Mouse (Mus musculus) brain, embryonic 14.5 days (tissue): ENCODE measurements around the gene Ptpn7. TPM values are rescaled to one million over a fixed set of nuclear protein-coding genes. Genes with fewer than 3 reads are reported as not detected.
"Not testable (repeated sequence)": the region's sequence is repeated elsewhere in the genome, so short reads cannot be mapped to it uniquely, and the experiment has no call there.

ENCODE experiments used
- DNase-seq: peaks from one replicate; pipeline ENCODE4 v3.0.0-alpha.2; 2011; ENCODE audit warnings: low read depth
- CTCF ChIP-seq: fragments of 200-500 bp; IDR thresholded peaks from 2 replicates; pipeline ENCODE4 v1.5.1; 2012; ENCODE audit warnings: inconsistent platforms, mild to moderate bottlenecking, moderate library complexity, borderline replicate concordance; ENCODE audit not compliant: insufficient read depth, insufficient read length; ENCODE audit errors: extremely low read depth
- POLR2A ChIP-seq: fragments of 200-500 bp; IDR thresholded peaks from 2 replicates; pipeline ENCODE4 v1.6.1; 2012; ENCODE audit warnings: mild to moderate bottlenecking, inconsistent platforms, borderline replicate concordance; ENCODE audit not compliant: poor library complexity, insufficient read depth, insufficient read length, severe bottlenecking; ENCODE audit errors: extremely low read depth
- polyA plus RNA-seq: library from polyadenylated mRNA; depleted of rRNA; stranded (reverse); fragments of >200 nt; gene quantifications from 2 replicates; pipeline ENCODE4 v1.2.3, GENCODE M21; 2012

Gene Ptpn7
- polyA plus RNA-seq, 1 experiment: 0.46 TPM

DNA sequence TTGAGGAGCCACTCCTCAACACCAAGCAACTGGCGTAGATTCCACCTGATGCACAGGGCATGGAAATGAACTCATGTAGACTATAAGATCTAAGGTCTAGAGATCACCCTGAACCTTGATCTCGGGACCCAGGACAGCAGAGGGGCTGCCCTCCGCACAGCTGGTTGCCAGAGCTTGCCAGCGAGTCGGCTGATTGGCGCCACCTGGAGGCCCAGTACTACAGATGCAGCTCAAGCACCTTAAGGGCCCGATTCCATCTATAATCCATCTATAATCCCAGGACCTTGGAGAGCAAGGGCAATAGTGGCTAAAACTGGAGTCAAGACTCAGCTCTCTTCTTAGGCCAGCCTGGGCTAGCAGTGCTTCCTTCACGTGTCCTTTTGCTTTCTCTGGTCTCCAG lies 26.5 kb upstream of the Ptpn7 start:
- DNase-seq: peak; percentile 80
- no peak for TF ChIP-seq POLR2A
- TF ChIP-seq CTCF: peak; percentile 82

GRCm38 (mm10) chr1:135108611-135109010 lies 23.9 kb upstream of the Ptpn7 start:
- TF ChIP-seq POLR2A: no peak
- peak; percentile 56; the same call in 1 of the 2 replicates for TF ChIP-seq CTCF
- DNase-seq: peak; percentile 29

DNA sequence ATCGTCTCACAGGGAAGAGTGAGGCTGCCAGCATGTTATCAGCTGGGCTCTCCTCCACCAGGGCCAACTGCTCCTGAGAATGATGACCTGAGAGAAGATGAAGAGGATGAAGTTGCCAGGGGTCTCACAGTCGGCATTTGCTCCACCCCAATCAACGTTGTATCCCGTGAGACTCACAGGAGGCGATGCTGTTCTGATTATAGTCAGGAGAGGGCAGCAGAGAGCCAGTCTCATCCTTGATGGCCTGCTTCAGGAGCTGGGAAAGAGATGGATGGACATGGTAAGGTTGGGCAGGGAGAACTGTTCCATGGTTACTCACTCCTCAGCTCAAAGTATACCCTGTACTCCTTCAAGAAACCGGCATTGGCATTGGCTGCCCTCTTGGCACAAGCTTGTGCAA lies 22.4 kb upstream of the Ptpn7 start:
- peak; percentile 89 for TF ChIP-seq CTCF
- no peak for TF ChIP-seq POLR2A
- peak; percentile 57 for DNase-seq

- DNase-seq: not testable (repeated sequence)
These were observed 21.2 kb upstream of the Ptpn7 start for GRCm38 (mm10) chr1:135111271-135111670.

DNA sequence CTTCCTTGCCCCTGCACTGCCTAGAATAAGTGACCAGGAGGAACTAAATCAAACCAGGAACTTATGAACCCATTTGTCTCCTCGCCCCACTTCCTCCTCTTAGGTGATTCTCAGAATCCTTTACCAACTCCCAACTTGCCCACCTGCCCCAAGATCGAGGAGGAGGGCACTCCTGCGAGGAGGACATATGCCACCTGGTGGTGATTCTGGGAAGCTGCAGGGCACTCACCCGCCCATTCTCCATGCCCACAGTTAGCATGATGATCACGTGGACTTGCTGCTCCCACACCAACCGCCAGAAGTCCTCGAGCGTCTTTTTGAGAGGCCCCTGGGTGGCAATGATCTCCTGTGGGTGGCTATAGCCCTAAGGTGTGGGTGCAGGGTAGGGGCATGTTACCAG lies 19.8 kb upstream of the Ptpn7 start:
- peak; percentile 91 for TF ChIP-seq CTCF
- no peak for TF ChIP-seq POLR2A
- DNase-seq: peak; percentile 58

DNA sequence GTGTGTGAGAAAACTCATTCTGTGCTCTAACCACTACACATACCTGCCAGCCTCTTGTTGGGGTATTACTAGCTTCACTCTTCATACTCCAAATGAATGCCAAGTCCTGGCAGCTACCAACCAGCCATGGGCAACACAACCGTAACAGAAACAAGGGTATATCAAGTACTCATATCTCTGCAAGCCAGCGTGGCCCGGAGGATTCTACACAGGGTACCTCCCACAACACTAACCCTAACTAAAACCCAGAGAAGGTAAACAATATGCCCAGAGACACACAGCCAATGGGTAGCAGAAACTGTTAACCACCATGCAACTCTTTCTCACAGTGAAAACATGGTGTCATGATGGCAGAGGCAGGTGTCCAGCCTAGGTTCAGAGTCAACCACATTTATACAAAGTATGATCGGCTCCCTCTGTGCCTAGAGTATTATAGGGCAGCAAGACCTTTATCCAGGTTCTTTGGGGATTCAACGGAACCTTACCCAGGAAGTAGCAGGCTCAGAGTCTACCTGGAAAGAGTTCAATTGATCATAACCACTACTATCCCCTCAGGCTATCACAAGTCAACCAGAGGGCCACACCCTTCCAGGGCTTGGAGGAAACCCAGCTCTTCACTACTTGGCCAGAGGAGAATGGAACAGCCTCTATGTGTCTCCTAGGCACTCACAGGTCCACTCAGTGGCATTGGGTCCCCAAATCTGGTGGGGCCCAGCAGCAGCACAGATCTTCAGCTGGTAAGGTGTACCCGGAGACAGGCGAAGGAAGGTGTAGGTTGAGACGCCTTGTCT lies 7.7 kb upstream of the Ptpn7 start:
- no peak for DNase-seq
- TF ChIP-seq POLR2A: no peak
- TF ChIP-seq CTCF: no peak

DNA sequence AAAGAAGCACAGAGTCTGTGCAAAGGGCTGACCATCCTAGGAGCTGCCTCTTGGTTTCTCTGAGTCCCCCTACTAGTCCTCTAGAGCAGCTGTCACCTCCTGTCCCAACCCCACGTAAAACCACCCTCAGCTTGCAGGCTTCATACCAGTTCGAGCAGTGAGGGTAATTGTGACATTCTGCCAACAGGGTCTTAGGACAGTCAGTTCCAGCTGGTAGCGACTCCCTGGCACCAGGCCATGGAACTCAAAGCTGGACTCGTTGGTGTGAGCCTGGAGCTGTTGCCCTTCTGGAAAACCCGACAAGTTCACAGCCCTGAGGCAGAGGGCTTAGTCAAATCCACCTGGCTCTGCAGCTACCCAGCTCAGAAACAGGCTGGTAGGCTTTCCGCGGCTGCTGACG lies 6.5 kb upstream of the Ptpn7 start:
- TF ChIP-seq CTCF (no peak), POLR2A (no peak)
- peak; percentile 55 for DNase-seq

DNA sequence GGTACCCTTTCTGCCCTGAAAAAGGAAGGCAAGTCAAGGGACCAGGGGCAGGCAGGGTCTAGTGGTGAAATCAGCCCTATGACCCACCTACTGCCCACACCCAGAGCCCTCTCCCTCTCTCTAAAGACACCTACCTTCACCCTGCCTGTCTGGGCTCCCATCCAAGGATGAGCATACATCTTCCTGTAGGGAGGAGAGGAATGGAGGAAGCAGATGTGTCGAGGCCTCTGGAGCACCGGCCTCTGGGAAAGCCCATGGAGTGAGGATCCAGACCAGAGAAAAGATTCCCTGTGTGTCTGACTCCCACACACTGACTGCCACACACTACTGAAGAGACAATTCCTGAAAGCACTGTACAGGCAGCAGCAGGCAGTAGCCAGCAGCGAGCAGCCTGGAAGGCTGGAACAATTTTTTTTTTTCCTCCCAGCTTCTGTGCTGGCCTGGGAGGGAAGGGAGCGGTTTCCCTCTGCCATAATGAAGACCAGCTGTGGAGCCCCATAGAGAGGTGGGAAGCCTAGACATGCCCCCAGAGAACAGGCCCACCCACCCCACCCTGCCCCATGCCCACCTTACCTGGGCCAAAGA lies 6.0 kb upstream of the Ptpn7 start:
- no peak for TF ChIP-seq POLR2A
- no peak for TF ChIP-seq CTCF
- no peak for DNase-seq

GRCm38 (mm10) chr1:135128011-135128441 lies 4.5 kb upstream of the Ptpn7 start:
- no peak for DNase-seq
- TF ChIP-seq POLR2A (no peak), CTCF (no peak)

GRCm38 (mm10) chr1:135128986-135129385 lies 3.5 kb upstream of the Ptpn7 start:
- no peak for DNase-seq
- TF ChIP-seq POLR2A (no peak), CTCF (no peak)

DNA sequence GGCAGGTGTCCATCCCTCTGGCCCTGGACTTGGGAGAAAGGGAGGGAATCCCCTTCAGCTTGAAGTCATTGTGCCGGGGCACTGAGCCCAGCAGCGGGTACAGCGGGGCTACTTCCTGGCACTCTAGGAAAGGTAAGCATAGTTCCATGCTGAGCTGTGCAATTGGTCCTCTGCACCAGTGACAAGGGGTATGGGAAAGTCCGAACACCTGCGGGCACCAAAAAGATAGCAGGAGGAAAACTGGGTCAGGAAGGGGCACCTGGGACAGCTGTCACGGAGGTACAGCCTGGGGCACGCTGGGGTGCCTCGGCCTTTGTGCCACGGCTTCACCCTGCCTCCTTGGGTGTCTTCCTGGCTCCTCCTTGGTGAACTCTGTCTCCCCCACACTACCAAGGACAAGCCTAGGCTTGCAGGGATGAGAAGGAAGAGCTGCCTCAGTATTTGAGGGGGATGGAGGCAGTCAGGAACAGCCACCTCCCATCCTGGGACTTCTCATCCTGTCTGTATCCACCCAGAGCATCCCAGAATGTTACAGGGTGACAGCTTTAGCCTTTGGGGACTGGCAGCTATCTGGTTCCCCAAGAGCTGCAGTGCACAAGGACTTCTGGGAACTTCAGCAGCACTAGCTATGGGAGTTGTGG lies 2.8 kb upstream of the Ptpn7 start:
- no peak for TF ChIP-seq CTCF
- no peak for TF ChIP-seq POLR2A
- no peak for DNase-seq

DNA sequence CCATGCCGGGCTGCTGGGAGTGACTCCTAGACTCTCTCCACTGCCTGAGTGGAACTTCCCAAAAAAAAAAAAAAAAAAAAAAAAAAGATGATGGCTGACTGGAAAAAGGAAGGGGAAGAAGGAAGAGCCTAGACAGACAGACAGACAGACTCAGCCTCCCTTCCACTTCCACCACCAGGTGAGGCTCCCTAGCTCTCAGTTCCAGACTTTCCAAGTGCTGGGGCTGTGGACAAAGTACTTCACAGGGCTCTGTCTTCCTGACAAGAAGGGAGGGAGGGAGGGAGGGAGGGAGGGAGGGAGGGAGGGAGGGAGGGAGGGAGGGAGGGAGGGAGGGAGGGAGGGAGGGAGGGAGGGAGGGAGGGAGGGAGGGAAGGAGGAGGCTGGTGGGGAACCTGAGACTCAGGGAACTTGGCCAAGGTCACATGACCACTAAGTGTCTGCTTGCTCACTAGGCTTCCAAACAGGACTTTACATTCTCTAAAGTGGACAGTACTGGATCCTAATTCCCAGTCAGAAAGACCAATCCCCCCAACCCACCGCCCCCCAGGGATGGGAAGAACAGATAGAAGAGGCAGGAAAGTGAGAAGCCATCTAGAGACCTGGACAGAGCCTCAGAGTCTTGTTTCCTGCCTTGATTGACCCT lies 2.0 kb upstream of the Ptpn7 start:
- TF ChIP-seq POLR2A (no peak), CTCF (no peak)

GRCm38 (mm10) chr1:135131034-135131433 lies 1.5 kb upstream of the Ptpn7 start:
- DNase-seq: no peak
- no peak for TF ChIP-seq CTCF
- TF ChIP-seq POLR2A: no peak

More for the DNA sequence above, 2.0 kb upstream of the Ptpn7 start:
- no peak for DNase-seq
